In genomic region chr4:58050746-58051145, GRCm38 (mm10) we compare ENCODE assay signal across 28 mouse cellular contexts. TPM values are rescaled to one million over a fixed set of nuclear protein-coding genes. Genes with fewer than 3 reads are reported as not detected.
DNase-seq lines count a peak whose midpoint lies in the region; ATAC-seq and TF ChIP-seq lines count a peak whose summit lies in the region.
"Had no signal": no experiment of that assay in that cellular context is flagged by ENCODE, and none has a peak within 500 bp of the region (broad histone marks: within the 10 kb centered on the region; RNA-seq: fewer than 3 reads in every experiment).

No protein-coding gene starts in this region.

- no peak overlapping the region for H3K4me2 ChIP-seq in midbrain, embryonic 14.5 days (ENCODE audit: low read length)
- no peak overlapping the region for H3K4me2 ChIP-seq in midbrain, postnatal 0 days (ENCODE audit: low read depth, low read length, poor library complexity, severe bottlenecking)
- H3K4me2 ChIP-seq: heart, embryonic 15.5 days; limb, embryonic 15.5 days; neural tube, embryonic 13.5 days had no signal

- no peaks in the 10 kb centered on the region for H3K27me3 ChIP-seq in midbrain, embryonic 14.5 days (ENCODE audit: control insufficient read depth, insufficient read depth, low read length)
- H3K27me3 ChIP-seq in midbrain, embryonic 10.5 days (ENCODE audit: low read depth, poor library complexity, severe bottlenecking), result no peaks in the 10 kb centered on the region
- H3K27me3 ChIP-seq in midbrain, postnatal 0 days (ENCODE audit: insufficient read depth, low read length), result no peaks in the 10 kb centered on the region
- H3K27me3 ChIP-seq in cerebellum, adult 2 months (ENCODE audit: control insufficient read depth, insufficient read depth, low read length), result no peaks in the 10 kb centered on the region
- H3K27me3 ChIP-seq: heart, embryonic 15.5 days; limb, embryonic 15.5 days; neural tube, embryonic 13.5 days had no signal

- no peak overlapping the region for H3K27ac ChIP-seq in midbrain, embryonic 14.5 days (replicated peaks; ENCODE audit: low read depth, low read length)
- no peak overlapping the region for H3K27ac ChIP-seq in midbrain, embryonic 10.5 days (replicated peaks)
- peak overlapping the region; percentile 48; the same call in 1 of the 2 replicates for H3K27ac ChIP-seq in midbrain, postnatal 0 days (ENCODE audit: low read depth, low read length)
- H3K27ac ChIP-seq in cerebellum, adult 2 months (ENCODE audit: insufficient read depth, low read length), result no peak overlapping the region
- H3K27ac ChIP-seq: gastrocnemius, adult 2 months; heart, embryonic 15.5 days; hindbrain, embryonic 10.5 days; limb, embryonic 15.5 days; neural tube, embryonic 13.5 days; stomach, postnatal 0 days had no signal

- no peaks in the 10 kb centered on the region for H3K9me3 ChIP-seq in midbrain, embryonic 14.5 days (ENCODE audit: control insufficient read depth, low read length)
- no peaks in the 10 kb centered on the region for H3K9me3 ChIP-seq in midbrain, embryonic 10.5 days (replicated peaks)
- no peaks in the 10 kb centered on the region for H3K9me3 ChIP-seq in midbrain, postnatal 0 days (ENCODE audit: low read length)
- H3K9me3 ChIP-seq: heart, embryonic 15.5 days; hindbrain, embryonic 10.5 days; limb, embryonic 15.5 days; neural tube, embryonic 13.5 days had no signal

- TF ChIP-seq CTCF in midbrain, postnatal 0 days (IDR thresholded peaks at IDR 0.05), result no peak
- no peak for TF ChIP-seq CTCF in cerebellum, adult 2 months (IDR thresholded peaks at IDR 0.05; ENCODE audit: borderline replicate concordance, insufficient read depth, low read depth, low read length)

- 54% methylated on average over 8 of the region's 8 CpGs for WGBS in midbrain, embryonic 14.5 days
- 87% methylated on average over 8 of the region's 8 CpGs for WGBS in midbrain, embryonic 10.5 days
- WGBS in midbrain, postnatal 0 days, result 34% methylated on average over 8 of the region's 8 CpGs
- WGBS in cerebellum, adult 2 months, result 69% methylated on average over 8 of the region's 8 CpGs

- H3K4me1 ChIP-seq in midbrain, embryonic 14.5 days (ENCODE audit: control insufficient read depth, insufficient read depth, low read length), result no peaks in the 10 kb centered on the region
- 0 out of 2 replicates have a peak, but pooled peaks cover 4% of the 10 kb centered on the region for H3K4me1 ChIP-seq in midbrain, embryonic 10.5 days
- peaks cover 6% of the 10 kb centered on the region; the same call in 1 of the 2 replicates for H3K4me1 ChIP-seq in midbrain, postnatal 0 days (ENCODE audit: insufficient read depth, low read length)
- H3K4me1 ChIP-seq in cerebellum, adult 2 months (ENCODE audit: control insufficient read depth, insufficient read depth, low read length), result no peaks in the 10 kb centered on the region
- H3K4me1 ChIP-seq: heart, embryonic 15.5 days; hindbrain, embryonic 10.5 days; neural tube, embryonic 13.5 days had no signal

- no peak for TF ChIP-seq POLR2A in cerebellum, adult 2 months (IDR thresholded peaks at IDR 0.05; ENCODE audit: borderline replicate concordance, insufficient read depth, low read length)

- ATAC-seq in midbrain, embryonic 14.5 days (ENCODE audit: low FRiP score, low TSS enrichment), result no peak
- ATAC-seq in common myeloid progenitor, adult 5-6 weeks (replicated peaks; ENCODE audit: low read depth, poor library complexity, severe bottlenecking), result peak; percentile 93
- peak; percentile 87 for ATAC-seq in midbrain, postnatal 0 days (ENCODE audit: low FRiP score)
- ATAC-seq: forebrain, embryonic 16.5 days; intestine, postnatal 0 days had no signal

- DNase-seq in heart, adult 11 months, result peak; percentile 66
- DNase-seq in heart, adult 9 months (ENCODE audit: low spot score in 2 of 2), result no peak
- DNase-seq in midbrain, embryonic 14.5 days, result peak; percentile 40
- DNase-seq in midbrain, embryonic 10.5 days (ENCODE audit: low spot score), result no peak
- DNase-seq in midbrain, postnatal 0 days (ENCODE audit: low spot score), result peak; percentile 15
- DNase-seq in frontal cortex, postnatal 25 days (ENCODE audit: low spot score in 2 of 2), result no peak
- DNase-seq in cerebellum, adult 2 months, result no peak
- DNase-seq: cerebellum, adult 11 months; cerebellum, postnatal 25 days; gastrocnemius, adult 2 months; heart, adult 18-20 months; kidney, postnatal 14 days; lung, adult 18-20 months; right cerebral cortex, postnatal 25 days; thymus, postnatal 14 days had no signal

- H3K9ac ChIP-seq in midbrain, embryonic 14.5 days (replicated peaks; ENCODE audit: low read length), result no peak overlapping the region
- no peak overlapping the region for H3K9ac ChIP-seq in midbrain, postnatal 0 days (replicated peaks; ENCODE audit: low read length, poor library complexity, severe bottlenecking)
- H3K9ac ChIP-seq: heart, embryonic 15.5 days; limb, embryonic 15.5 days; neural tube, embryonic 13.5 days had no signal

- no peak overlapping the region for H3K4me3 ChIP-seq in midbrain, embryonic 14.5 days (replicated peaks; ENCODE audit: low read depth, low read length)
- H3K4me3 ChIP-seq in midbrain, embryonic 10.5 days, result no peak overlapping the region
- H3K4me3 ChIP-seq in midbrain, postnatal 0 days (ENCODE audit: low read depth, low read length), result no peak overlapping the region
- H3K4me3 ChIP-seq in cerebellum, adult 2 months (replicated peaks; ENCODE audit: insufficient read depth, low read depth, low read length), result no peak overlapping the region
- H3K4me3 ChIP-seq: erythroblast, embryonic 14.5 days; gastrocnemius, adult 2 months; heart, embryonic 15.5 days; hindbrain, embryonic 10.5 days; limb, embryonic 15.5 days; neural tube, embryonic 13.5 days had no signal

- H3K36me3 ChIP-seq in midbrain, embryonic 14.5 days (ENCODE audit: control insufficient read depth, insufficient read depth, low read length), result no peaks in the 10 kb centered on the region
- no peaks in the 10 kb centered on the region for H3K36me3 ChIP-seq in midbrain, embryonic 10.5 days
- H3K36me3 ChIP-seq in midbrain, postnatal 0 days (ENCODE audit: insufficient read depth, low read length), result no peaks in the 10 kb centered on the region
- H3K36me3 ChIP-seq: heart, embryonic 15.5 days; hindbrain, embryonic 10.5 days; limb, embryonic 15.5 days; neural tube, embryonic 13.5 days had no signal

RNA-seq across cellular contexts. Expression of gene Txndc8, which starts 41.8 kb away (rescaled TPM):
- polyA plus RNA-seq in midbrain, embryonic 14.5 days (2014; fragmentation: Nextera tagmentation; extraction: Ambion mirVana), result not detected in 2 replicates
- not detected in 2 replicates for polyA plus RNA-seq in midbrain, embryonic 10.5 days (2016; fragmentation: Nextera tagmentation; extraction: Ambion mirVana)
- total RNA-seq in common myeloid progenitor, adult 5-6 weeks (2017), result not detected in 2 replicates
- not detected in 2 replicates for total RNA-seq in midbrain, postnatal 0 days (2014; rRNA removed)
- polyA plus RNA-seq in midbrain, postnatal 0 days (2015; fragmentation: Nextera tagmentation; extraction: Ambion mirVana), result not detected in 2 replicates
- not detected in 2 replicates for polyA plus RNA-seq in cerebellum, adult 2 months (2012; rRNA removed)
- total RNA-seq: gastrocnemius, adult 2 months; heart, adult 18-20 months; layer of hippocampus, postnatal 10 days; left cerebral cortex, postnatal 25 days; monocyte, adult 5-6 weeks had no signal
- polyA plus RNA-seq: embryonic facial prominence, embryonic 11.5 days; erythroblast, embryonic 14.5 days; forebrain, embryonic 16.5 days; heart, embryonic 15.5 days; hindbrain, embryonic 10.5 days; intestine, postnatal 0 days; limb, embryonic 15.5 days; neural tube, embryonic 13.5 days; stomach, postnatal 0 days had no signal

Comparison
In these comparisons a context has a peak if more than half of its experiments do, and no peak if none do; other contexts are left out.
1. DNase-seq: peak in heart, adult 11 months (single experiment), midbrain, embryonic 14.5 days (single experiment) and midbrain, postnatal 0 days (single experiment); none in heart, adult 9 months (0 of 2), midbrain, embryonic 10.5 days (single experiment), frontal cortex, postnatal 25 days (0 of 2) and cerebellum, adult 2 months (0 of 2).